Mouse (Mus musculus) E14TG2a.4 (cell line): ENCODE data around the gene Gcm1.

ENCODE experiments used
- CTCF ChIP-seq: conservative IDR thresholded peaks from 2 replicates; pipeline ENCODE4 v1.5.1; 2014; ENCODE audit warnings: low read length
- NANOG ChIP-seq: IDR thresholded peaks from 2 replicates; pipeline ENCODE4 v1.6.1; 2014; ENCODE audit warnings: borderline replicate concordance, low read length, mixed read lengths
- POU5F1 ChIP-seq: IDR thresholded peaks from 2 replicates; pipeline ENCODE4 v1.6.1; 2014; ENCODE audit warnings: low read length, borderline replicate concordance

DNA sequence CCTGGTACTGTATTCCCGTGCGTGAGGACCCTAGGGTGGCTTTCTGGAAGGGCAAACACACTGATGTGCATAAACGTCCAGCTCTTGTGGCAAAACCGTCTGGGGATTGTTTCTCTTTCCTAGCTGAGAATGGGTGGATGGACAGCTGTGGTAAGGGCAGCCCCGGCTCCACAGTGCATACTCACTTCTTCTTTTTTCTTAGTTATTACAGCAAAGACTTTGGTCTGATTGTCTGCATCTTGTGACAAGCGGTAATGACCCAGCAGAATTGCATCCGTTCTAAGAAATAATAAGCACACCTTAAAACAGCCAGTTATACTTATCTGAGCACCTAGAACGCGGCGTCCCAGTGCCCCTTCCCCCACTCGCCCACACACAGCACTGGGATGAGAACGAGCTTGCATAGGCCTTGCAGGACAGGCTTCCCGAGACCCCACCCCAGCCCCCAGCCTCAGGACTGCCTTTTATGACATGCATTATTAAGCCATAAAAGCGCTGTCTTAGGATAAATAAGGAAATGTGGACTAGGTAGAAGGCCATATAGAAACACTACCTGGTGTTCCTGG, 34.1 kb downstream of the Gcm1 start:
- TF ChIP-seq CTCF (no peak), POU5F1 (no peak), NANOG (no peak)
